Mouse (Mus musculus) megakaryocyte progenitor cell, adult 5-6 weeks (primary cell): ENCODE measurements around the gene Pacrg. TPM values are rescaled to one million over a fixed set of nuclear protein-coding genes. Genes with fewer than 3 reads are reported as not detected.

Experiments used
- ATAC-seq: replicated peaks from 2 replicates; pipeline ENCODE4 v1.8.0; 2016; ENCODE audit warnings: mild to moderate bottlenecking, moderate TSS enrichment, inconsistent platforms; ENCODE audit not compliant: poor library complexity
- total RNA-seq, 2 experiments: library from RNA; stranded (forward) in 1 of 2; stranded (reverse) in 1 of 2; fragments of 157-497, 149-512 nt in 1 of 2; fragments of 200-1000 nt in 1 of 2; gene quantifications; 2 replicates each; pipeline versions ENCODE4 v1.2.3 to v1.2.4; 2015 to 2017

The Pacrg gene
- total RNA-seq, 2 experiments from 2014 or later, result 0.46 TPM; not detected in 1

DNA sequence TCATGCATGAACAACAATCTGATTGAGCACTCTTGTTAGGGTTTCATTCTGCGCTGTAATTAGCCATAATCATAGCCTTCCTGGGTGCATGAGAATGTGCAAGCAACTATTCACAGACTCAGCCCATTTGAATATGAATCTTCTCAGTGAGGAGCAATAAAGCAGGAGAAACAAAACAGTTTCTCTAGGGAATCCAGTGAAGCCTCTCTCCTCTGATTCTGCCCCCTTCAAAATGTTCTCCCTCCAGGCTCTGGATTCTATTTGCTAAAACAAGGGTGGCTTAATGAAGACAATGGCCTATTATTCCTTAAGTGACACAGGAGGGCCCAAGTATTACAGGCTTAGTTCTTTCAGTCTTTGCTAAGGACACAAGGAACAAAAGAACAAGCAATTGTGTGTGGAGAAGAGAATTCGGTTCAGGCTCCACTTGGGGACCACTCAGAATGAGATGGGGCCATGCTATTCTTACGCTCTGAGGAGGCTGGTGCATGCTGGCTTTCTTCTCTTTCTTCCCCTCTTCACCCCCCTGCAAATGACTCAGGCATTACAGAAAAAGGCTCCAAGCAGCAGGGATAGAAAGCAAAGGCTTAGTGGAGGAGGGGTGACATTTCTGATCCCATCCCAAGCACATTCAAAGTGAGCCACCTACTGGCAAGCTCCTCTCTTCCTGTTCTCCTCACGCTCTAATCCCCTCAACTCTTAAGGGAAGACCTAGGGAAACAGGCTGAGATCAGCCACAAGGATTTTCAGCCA lies 95.2 kb downstream of the Pacrg start:
- ATAC-seq, result peak; percentile 67

DNA sequence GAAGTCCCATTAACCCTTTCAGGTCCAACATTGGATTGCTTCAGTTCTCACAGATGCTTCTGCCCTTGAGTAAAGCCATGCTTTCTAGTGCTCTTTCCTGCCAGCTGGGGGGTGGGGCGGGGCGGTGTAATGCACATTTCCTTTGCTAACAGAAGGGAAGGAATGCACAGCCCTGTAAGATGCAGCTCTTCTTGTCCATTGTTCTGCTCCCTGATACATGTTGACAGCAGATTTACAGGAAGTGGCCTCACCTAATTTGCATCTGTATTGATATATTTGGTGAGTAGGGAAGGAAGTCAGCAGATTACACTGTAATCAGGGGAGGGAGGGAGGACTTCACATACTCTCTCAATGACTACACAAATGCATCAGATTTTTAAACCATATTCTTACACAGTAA lies 100.0 kb downstream of the Pacrg start:
- ATAC-seq, result peak; percentile 74

DNA sequence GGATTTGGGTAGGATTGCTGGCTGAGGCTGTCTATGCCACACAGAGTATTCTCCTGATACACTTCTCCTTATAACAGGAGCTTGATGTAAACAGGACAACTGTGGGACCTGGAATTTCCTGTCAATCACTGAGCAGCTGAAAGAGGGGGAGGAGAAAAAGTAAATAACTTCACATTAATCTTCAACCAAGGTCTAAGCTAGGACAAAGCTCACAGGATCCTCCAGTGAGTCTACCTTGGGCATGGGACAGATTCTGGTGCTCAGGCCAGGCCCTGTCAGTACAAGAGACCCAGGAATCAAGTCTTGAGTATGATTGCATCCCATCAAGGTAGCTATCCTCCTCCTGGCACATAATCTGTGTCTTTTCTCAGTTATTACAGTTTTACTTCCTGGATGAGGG lies 102.1 kb downstream of the Pacrg start:
- no peak for ATAC-seq

DNA sequence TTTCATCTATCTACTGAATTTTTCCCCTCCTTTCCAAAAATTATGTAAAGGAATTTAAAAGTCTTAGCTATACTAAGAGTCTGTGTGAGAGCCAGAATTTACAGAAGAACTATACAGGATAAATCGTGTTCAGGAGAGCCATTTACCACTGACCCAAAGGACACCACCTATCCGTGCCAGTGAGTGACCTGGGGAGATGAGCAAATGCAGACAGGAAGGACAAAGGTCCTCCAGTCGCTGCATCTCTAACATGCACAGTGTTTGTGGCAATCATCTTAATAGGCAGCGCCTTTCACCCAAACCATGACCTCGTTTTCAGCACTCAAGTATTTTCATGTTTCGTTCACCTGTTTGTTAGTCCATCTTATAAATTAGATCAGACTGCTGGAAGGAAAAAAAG lies 105.4 kb downstream of the Pacrg start:
- no peak for ATAC-seq

DNA sequence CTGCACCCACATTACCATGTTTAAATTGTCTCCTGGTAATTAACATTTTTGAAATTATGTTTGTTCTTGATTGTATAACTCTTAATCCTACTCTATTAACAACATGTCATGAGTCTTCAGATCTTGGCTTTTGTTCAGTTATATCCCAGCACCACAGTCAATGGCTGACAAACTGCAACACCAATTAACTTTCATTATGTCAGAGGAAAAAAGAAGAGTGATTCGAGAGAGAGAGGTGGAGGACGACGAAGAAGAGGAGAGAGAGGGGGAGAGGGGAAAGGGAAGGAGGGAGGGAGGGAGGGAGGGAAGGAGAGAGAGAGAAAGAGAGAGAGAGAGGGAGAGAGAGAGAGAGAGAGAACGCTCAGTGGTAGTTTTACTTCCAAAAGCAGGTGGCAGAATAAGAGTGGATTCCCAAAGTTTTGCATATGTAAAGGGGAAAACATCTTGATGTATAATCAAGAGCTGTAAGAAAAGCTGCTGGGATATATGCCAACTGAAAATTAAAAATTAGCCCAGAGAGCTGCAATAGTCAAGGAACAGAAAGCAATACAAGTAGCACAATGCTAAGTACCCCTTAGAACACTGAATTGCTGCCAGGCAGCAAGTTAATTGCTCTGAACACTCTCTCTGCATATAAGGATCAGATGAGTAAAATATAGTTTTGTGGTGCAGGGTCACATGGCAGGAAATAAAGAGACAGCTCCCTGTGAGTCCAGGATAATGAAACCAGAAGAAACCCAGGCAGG lies 107.6 kb downstream of the Pacrg start:
- ATAC-seq, result no peak

DNA sequence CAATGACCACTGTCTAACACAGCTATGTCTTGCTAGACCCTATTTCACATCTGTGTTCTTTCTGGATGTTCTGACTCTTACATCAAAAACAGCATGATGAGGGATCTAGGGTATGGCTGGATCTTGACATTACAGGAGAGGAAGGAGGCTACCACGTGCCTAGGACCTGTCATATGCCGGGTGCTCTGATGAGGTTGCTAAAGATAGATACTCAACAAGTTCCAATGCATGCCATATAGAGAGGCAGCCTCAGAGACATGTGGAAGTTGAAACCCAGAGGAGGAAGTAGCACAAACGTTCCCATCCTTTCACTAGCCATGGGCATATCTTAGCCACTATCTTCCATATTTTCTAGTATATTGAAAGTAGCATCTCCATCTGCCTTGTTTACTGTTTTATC lies 115.3 kb downstream of the Pacrg start:
- peak; percentile 99 for ATAC-seq

DNA sequence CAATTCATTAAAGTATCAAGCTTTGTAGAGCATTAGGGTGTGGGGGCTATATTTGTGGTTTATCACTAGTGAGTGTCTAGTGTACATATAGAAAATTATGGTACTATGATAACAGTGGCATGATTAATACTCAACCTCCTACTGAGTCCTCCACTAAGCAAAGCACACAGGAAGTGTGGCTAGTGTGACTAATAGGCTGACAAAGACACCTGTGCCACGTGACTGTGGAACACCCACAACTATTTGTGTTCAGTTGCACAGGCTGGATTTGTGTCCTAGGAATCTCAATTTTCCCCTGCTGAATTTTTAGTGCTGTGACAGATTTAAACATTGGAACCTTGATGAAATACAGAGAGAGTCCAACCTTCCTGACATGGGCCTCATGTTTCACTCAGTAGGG lies 118.5 kb downstream of the Pacrg start:
- ATAC-seq, result no peak

DNA sequence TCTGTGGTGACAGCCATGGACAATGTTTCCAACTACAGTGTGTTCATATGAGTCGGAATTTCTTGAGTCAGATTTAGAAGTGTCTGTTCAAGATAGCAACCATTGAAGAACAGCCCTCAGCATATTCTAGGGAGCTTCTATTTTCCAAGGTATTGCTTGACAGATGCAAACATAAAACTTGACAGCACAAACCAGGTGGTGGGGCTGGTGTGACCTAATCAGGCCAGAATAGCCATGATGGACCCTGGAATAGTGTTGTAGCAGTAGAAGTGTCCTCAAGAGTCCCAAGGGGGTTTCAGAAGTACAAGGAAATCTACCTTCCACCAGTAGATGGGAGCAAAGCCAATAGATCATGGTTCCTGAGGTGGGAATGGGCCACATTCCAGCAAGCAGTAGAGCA lies 123.0 kb downstream of the Pacrg start:
- ATAC-seq, result no peak

DNA sequence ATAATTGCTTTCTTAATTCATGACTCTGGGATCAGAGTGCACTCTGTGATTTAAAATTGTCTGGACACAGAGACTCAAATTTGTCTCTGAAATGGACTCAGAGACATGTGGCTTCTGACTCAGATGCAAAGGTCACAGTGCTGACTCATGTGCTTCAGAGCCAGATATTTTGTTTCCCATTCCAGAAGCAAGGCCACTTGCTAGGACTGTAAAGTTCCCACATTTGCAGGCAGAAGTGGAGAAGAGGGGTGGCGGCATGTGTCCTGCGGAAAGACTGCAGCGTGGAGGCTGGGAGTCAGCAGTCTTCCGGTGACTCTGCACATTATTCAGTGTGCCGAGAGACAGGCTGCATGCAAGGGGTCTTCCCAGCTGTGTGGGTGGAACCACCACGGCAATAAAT lies 137.3 kb downstream of the Pacrg start:
- no peak for ATAC-seq

DNA sequence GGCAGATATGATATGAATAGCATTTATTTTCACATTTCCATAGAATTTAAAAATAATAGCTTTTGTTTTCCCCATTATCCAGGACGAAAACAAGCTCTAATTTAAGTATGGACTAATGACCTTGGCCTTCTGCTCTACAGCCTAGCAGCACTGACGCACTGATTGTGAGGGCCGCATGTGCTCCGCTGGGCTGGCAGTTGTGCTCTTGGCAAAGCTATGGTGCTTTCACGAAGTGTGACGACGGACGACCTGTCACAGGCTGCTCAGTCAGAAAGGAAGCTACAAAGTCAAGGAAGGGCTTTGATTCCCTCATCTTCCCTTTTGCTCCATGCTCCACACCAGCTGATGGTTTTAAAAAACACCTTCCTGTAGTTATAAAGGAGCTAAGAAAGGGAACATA lies 142.1 kb downstream of the Pacrg start:
- ATAC-seq, result no peak

DNA sequence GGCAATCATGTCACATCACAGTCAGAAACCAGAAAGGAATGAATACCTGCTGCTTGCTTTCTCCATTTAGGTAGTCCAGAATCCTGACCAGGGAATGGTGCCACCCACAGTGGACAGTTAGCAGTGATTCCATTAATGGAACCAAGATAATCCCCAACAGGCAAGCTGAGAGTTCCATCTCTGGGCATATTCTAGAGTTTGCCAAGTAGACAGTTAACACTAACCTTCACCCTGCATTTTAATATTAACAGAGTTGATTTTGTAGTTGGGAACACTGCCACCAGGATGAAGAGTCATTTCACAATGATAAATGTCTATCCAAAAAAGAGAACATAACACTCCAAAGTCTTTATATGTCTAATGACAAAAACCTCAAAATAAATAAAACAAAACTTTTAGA lies 144.7 kb downstream of the Pacrg start:
- ATAC-seq, result no peak

DNA sequence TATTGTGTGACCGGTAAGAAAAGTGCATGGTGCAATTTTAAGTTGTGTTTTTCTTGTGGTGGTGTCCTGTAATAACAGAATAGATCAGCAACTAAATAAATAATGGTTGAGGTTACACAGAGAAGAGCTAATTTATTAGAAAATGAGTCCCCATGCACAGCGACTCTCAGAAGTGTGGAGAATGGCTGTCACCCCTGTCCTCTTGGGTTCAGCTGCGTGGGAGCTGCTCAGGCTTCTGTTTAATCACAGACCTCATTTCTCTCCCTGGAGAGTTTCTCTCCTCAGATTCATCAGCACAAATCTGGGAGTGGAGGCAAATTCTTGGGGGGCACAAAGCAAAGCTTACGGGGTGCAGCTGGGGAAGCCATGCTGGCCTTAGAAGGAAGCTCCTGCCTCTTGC lies 163.0 kb downstream of the Pacrg start:
- ATAC-seq, result no peak

DNA sequence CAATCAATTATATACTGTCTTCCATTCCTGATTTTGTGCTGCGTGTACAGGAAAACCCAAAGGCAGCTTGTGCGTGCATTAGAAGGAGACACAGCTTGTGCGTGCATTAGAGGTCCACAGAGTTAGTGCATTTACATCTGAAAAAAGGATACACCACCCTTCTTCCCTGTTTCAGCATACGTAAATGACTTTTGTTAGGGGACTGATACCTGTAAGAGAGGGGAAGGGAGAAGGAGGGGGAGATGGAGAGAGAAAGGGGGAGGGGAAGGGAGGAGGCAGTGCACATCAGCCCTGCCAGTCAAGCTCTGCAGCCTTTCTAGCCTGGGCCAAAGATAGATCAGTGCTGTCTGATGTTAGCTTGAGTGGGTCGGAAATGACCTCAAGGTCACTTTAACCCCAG lies 164.6 kb downstream of the Pacrg start:
- ATAC-seq, result no peak

DNA sequence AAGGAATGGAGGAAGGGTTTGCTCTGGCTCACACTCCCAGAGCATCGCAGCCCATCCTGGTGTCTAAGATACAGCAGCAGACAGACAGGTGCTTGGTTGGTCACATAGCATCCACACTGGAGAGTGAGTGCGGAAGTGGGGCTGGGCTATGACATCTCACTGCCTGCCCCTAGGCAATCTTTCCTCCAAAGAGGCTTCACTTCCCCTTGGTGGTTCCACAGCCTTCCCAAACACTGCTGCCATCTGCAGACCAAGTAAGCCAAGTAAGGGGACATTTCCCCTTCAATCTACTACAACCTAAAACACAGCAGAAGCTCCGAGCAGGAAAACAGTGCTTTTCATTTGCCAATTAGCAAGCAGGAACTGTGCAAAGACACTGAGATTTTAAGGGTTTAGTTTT lies 165.1 kb downstream of the Pacrg start:
- peak; percentile 94 for ATAC-seq

DNA sequence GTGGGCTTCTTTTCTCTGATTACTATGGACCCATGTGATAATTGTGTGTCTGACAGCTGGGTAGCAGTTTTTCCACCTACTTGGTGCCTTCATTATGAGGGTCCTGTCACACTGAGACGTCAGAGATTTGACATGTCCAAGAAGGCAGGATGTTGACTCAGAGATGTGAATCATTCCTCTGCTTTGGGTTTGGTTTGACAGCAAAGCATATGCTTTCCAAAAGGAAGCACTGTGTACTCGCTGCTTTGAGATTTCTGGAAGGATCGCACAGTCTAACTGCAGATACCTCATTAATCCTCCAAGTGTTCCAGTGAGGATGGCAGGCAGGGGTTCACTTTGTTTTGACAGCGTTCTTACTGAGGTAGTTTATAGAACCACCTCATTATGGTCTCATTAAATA lies 178.8 kb downstream of the Pacrg start:
- no peak for ATAC-seq

DNA sequence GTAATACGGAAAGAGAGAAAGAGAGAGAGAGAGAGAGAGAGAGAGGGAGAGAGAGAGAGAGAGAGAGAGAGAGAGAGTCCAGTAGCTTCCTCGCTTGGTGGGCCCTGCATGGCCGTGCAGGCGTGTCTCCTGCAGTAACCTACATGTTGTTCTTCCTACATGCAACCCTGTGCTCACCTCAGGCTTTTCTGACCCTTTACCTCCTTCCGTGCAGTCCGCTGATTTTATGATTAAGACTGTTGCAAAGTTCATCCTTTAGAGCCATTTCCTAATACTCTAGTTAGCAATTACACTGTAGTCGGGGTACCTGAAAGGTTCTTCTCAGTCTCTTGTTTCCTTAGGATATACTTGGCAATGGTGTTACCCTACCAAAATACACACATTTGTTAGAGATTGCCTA lies 196.5 kb downstream of the Pacrg start:
- ATAC-seq, result no peak

DNA sequence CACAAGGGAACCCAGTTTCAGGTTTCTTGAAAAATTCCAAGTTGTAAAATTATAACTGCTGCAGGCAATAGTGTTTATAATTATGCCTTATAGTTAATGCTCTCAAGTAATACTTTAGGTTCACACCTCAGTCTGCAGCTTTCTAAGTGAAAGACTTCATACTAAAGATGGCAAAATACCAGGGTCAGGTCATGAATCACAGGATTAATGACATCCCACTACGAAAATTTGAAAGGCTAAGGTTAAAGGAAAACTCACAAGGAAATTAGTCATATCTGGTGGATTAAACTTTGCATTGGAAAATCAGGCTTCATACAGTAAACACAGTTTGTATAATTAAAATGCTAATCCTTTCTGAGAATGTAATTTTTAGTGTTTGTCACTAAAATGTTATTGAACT lies 200.3 kb downstream of the Pacrg start:
- ATAC-seq, result no peak

DNA sequence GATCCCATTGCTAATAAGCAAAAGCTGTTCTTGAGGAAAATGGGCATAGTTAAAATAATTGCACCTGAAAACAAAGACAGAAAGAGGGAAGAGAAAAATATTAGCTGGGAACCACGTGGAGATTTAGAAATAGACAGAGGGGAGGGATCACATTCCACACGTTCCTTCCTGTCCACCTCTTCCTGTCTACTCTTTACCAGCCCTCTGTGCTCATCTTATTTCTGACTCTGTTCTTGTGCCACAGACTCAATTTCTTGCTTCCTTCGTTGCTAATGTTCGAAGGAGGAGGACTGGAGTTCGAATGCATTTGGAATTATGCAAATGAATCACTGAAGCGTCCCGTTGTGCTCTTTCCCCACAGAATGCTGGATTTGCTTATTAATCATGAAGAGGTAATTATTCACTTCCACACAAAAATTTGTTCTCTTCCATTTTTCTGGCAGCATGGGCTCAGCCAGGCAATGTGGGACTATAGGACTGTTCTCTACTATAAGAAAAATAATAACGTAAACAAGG lies 204.1 kb downstream of the Pacrg start:
- ATAC-seq, result no peak

DNA sequence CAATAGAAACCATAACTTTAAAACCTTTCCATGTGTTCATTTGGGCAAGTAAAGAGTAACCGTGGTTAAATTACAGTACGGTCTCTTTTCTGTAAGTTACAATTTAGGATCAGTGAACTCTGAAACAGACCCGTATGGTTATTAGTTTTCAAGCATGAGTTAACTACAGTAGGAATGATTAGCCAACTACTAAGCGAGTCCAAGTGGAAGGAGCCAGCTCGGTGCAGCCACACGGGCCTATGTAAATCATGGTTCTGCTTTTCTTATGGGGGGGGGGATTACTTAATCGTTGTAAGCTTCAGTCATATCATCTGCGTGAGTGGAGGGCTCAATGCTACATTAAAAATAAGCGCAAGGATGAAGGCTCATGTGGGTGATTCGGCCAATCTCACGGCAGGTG lies 204.6 kb downstream of the Pacrg start:
- ATAC-seq, result no peak

DNA sequence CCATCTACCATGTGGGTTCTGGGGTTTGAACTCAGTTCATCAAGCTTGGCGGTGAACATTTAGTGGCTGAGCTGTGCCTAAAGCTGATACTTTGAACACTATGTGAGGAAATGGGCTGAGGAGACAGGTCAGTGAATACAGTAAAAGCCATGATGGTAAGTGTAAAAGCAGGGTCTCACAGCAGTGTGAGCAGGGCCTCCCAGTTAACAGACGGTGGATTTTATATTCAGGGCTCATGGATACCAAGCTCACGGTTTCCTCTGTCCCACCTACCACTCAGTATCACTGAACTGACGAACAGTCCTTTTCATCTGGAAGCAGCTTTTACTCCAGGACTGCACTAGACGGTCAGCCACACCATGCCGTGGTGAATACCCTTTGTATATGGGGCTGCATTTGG lies 205.1 kb downstream of the Pacrg start:
- ATAC-seq, result no peak

DNA sequence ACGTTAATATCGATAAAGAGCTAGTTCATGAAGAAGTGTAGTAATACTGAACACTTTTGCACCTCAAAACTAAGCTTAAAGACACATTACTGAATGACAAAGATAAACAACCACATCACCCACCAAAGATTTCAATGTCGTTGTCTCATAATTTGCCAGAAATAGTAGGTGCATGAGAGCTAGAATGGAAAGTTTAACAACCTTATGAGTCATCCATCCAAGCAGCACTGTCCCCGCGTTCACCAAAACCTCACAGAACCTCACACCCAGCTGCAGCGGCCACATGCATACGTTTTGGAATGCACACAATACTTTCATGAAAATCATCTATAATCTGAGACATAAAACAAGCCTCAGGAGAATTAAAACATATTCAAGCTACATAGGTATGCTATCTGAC lies 206.3 kb downstream of the Pacrg start:
- no peak for ATAC-seq

DNA sequence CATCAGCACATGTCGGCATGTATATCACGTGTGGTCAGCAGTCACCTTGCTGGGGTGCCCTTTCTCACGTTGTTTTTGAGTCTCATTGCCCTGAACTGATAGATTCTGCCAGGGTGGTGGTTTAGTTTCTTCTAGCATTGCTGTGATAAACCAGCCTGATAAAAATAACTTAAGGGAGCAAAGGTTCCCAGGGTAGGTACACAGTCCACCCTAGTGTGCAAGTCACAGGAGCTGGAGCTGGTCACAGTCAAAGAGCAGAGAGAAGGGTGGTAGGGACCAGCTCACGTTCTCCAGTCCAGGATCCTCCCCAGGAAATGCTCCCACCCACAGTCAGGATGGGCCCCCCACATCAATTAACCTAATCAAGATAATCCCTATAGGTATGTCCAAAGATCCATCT lies 211.9 kb downstream of the Pacrg start:
- ATAC-seq, result no peak
